Mouse (Mus musculus): Measurements from ENCODE around the gene C130073F10Rik.
"Not testable (repeated sequence)": the region's sequence is repeated elsewhere in the genome, so short reads cannot be mapped to it uniquely, and the experiment has no call there.

GRCm38 (mm10) chr4:101872031-101872430 lies 21.6 kb downstream of the C130073F10Rik start:
- TF ChIP-seq CTCF (IDR thresholded peaks at IDR 0.05; ENCODE audit: extremely low read depth, insufficient read length, insufficient replicate concordance, low read depth, low read length); POLR2A (IDR thresholded peaks at IDR 0.05; ENCODE audit: low read depth, low read length): not testable (repeated sequence)
